Mouse (Mus musculus): ENCODE data around the gene Vmn2r45.
"Not testable (repeated sequence)": the region's sequence is repeated elsewhere in the genome, so short reads cannot be mapped to it uniquely, and the experiment has no call there.

The Vmn2r45 gene

DNA sequence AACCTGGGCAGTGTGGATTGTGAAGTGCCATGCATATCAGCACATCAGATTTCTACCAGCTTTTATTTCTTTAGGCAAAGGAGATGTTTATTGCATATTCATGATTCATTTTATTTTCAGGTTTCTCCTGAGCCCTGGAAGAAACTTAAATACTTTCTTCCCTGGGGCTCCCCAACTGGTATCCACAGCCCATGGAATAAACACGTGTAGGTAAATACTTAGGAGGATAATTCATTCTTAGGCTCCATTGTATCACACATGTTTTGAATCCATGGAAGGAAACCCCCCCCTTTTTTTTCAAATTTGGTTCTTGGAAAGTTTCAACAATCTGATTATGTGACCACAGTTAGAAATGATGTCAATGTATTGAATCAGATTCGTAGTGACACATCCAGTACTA lies at the start of gene Vmn2r45:
TSS of gene Vmn2r45 (minus strand) at position 101 of the 400 bp plus-strand sequence.
- not testable (repeated sequence) for DNase-seq

Measured in cerebellum, adult 9-11 months (tissue).